Mouse (Mus musculus) heart, embryonic 10.5 days (tissue): ENCODE data around the gene Ky. TPM values are rescaled to one million over a fixed set of nuclear protein-coding genes. Genes with fewer than 3 reads are reported as not detected.

ENCODE experiments used
- DNase-seq: peaks from one replicate; pipeline ENCODE4 v3.0.0-alpha.2; 2017; ENCODE audit warnings: low spot score
- H3K27ac ChIP-seq: fragments of 300-500 bp; sonication (generic); 2 replicates; pipeline ENCODE4 v1.5.1; 2016; ENCODE audit warnings: mild to moderate bottlenecking
- H3K27me3 ChIP-seq: fragments of 300-500 bp; sonication (generic); 2 replicates; pipeline ENCODE4 v1.6.1; 2016; ENCODE audit warnings: mild to moderate bottlenecking; ENCODE audit not compliant: poor library complexity, insufficient read depth, severe bottlenecking
- H3K36me3 ChIP-seq: fragments of 300-500 bp; sonication (generic); 2 replicates; pipeline ENCODE4 v1.6.1; 2016; ENCODE audit warnings: mild to moderate bottlenecking, moderate library complexity
- H3K4me1 ChIP-seq: fragments of 300-500 bp; sonication (generic); 2 replicates; pipeline ENCODE4 v1.6.1; 2016; ENCODE audit warnings: mild to moderate bottlenecking
- H3K4me3 ChIP-seq: fragments of 300-500 bp; sonication (generic); 2 replicates; pipeline ENCODE4 v1.5.1; 2016; ENCODE audit warnings: mild to moderate bottlenecking, moderate library complexity
- H3K9me3 ChIP-seq: fragments of 300-500 bp; sonication (generic); 2 replicates; pipeline ENCODE4 v1.6.1; 2016; ENCODE audit warnings: mild to moderate bottlenecking, moderate library complexity
- WGBS: fragments of 180-500 bp; shearing (Covaris S2); methylation state at CpG from one replicate; pipeline ENCODE4 v1.1.7; 2016; 5-methylcytosine and 5-hydroxymethylcytosine counted together
- polyA plus RNA-seq: library from polyadenylated mRNA; unstranded; fragments of >200 nt; fragmentation: Nextera tagmentation; extraction: Ambion mirVana; gene quantifications from 2 replicates; pipeline ENCODE4 v1.2.1, GENCODE M21; 2016

Gene Ky
- polyA plus RNA-seq, 1 experiment from 2014 or later, result 0.21 TPM

GRCm38 (mm10) chr9:102495266-102495665 is 10.3 kb upstream of the Ky start:
- Histone ChIP-seq H3K27ac (no peak overlapping the region), H3K27me3 (peaks cover 57% of the 10 kb centered on the region), H3K4me3 (no peak overlapping the region), H3K9me3 (no peaks in the 10 kb centered on the region), H3K36me3 (no peaks in the 10 kb centered on the region), H3K4me1 (peaks cover 28% of the 10 kb centered on the region)
- 85% methylated on average over 4 of the region's 4 CpGs for WGBS
- no peak for DNase-seq

DNA sequence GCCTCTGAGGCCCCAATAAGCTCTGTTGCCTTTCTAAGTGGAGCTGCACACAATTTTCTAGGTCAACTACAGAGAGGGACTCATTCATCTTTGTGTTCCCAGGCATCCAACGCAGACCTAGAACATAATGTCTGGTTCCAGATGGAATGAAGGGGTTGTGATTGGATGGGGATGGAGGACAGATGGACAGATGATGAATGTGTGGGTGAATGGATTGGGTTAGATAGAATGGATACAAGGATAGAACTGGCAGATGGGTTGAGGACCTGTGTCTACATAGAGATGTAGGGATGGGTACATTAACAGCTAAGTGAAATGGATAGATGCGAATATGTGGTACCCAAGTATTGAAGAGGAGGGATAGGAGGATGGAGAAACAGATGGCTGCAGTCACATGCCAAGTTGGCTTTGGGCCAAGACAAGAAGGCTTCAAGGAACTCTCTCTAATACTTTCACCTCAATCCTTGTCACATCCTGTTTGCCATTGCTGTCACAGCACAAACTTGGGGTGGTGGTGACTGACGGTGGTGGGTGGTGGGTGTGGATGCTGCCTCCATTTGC is 9.0 kb upstream of the Ky start:
- H3K4me3 ChIP-seq, result no peak overlapping the region
- no peak overlapping the region for H3K27ac ChIP-seq
- peaks cover 28% of the 10 kb centered on the region for H3K4me1 ChIP-seq
- H3K9me3 ChIP-seq, result no peaks in the 10 kb centered on the region
- no peaks in the 10 kb centered on the region for H3K36me3 ChIP-seq
- 82% methylated on average over 3 of the region's 3 CpGs for WGBS
- H3K27me3 ChIP-seq, result peaks cover 52% of the 10 kb centered on the region
- DNase-seq, result no peak

GRCm38 (mm10) chr9:102497089-102497690 is 8.4 kb upstream of the Ky start:
- Histone ChIP-seq H3K27ac (no peak overlapping the region), H3K4me1 (peaks cover 25% of the 10 kb centered on the region), H3K27me3 (peaks cover 45% of the 10 kb centered on the region), H3K36me3 (no peaks in the 10 kb centered on the region), H3K9me3 (no peaks in the 10 kb centered on the region), H3K4me3 (no peak overlapping the region)
- no peak for DNase-seq
- 84% methylated on average over 9 of the region's 9 CpGs for WGBS

DNA sequence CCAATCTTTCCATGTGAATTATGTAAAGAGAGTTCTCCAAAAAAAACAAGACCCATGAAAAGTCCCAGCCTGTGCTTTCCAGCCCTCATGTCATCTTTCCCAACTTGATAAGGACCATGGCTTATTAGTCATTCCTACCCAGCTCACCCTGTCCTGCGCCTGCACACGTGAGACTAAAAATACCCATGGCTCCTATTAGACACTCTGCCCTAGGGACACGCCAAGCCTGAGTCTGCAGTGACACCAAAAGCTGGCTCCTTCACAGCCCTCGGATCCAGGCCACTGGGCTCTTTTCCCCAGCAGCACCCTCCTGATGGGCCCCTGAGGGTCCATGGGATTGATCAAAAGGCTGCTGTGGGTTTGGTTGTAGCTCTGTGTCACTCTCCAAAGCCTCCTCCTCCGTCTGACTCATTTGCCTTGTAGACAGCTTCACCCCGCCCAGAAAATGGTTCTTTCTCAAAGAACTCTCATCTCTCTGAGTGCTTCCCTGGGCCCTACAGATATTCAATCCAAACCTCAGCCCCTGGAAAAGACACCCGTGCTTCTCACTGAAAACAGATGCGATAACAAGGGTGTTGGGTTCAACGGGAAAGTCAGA is 7.6 kb upstream of the Ky start:
- 65% methylated on average over 9 of the region's 9 CpGs for WGBS
- no peak for DNase-seq
- no peaks in the 10 kb centered on the region for H3K36me3 ChIP-seq
- peaks cover 38% of the 10 kb centered on the region for H3K27me3 ChIP-seq
- no peaks in the 10 kb centered on the region for H3K9me3 ChIP-seq
- no peak overlapping the region for H3K4me3 ChIP-seq
- H3K4me1 ChIP-seq, result peaks cover 18% of the 10 kb centered on the region
- H3K27ac ChIP-seq, result no peak overlapping the region

GRCm38 (mm10) chr9:102498701-102499100 is 6.8 kb upstream of the Ky start:
- Histone ChIP-seq H3K27me3 (peaks cover 37% of the 10 kb centered on the region), H3K4me3 (no peak overlapping the region), H3K27ac (no peak overlapping the region), H3K36me3 (no peaks in the 10 kb centered on the region), H3K9me3 (no peaks in the 10 kb centered on the region), H3K4me1 (peaks cover 15% of the 10 kb centered on the region; the same call in 1 of the 2 replicates)
- DNase-seq, result no peak
- 83% methylated on average over 6 of the region's 6 CpGs for WGBS

- peaks cover 37% of the 10 kb centered on the region for H3K27me3 ChIP-seq
- H3K36me3 ChIP-seq, result no peaks in the 10 kb centered on the region
- H3K4me1 ChIP-seq, result peaks cover 15% of the 10 kb centered on the region; the same call in 1 of the 2 replicates
- WGBS, result 80% methylated on average over 4 of the region's 4 CpGs
- no peak overlapping the region for H3K27ac ChIP-seq
- H3K4me3 ChIP-seq, result no peak overlapping the region
- no peak for DNase-seq
- H3K9me3 ChIP-seq, result no peaks in the 10 kb centered on the region
Measured at GRCm38 (mm10) chr9:102499266-102499665, 6.3 kb upstream of the Ky start.

DNA sequence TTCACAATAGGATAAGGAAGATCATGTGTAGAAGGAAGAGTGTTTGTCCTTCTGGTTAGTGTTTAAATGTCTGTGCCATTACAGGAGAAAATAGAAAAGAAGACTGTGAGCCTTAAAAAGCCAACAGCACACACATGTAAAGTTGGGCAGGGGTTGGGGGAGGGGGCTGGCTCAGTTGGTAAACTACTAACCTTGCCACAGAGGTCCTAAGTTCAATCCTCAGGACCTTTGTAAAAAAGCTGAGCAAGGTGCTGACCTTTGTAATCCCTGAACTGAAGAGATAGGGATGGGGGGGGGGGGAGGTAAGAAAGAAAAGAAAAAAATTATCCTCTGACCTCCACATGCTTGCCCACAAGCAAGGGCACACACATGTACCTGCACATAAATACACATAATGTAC is 5.8 kb upstream of the Ky start:
- no peak for DNase-seq
- Histone ChIP-seq H3K9me3 (no peaks in the 10 kb centered on the region), H3K27ac (no peak overlapping the region), H3K4me1 (peaks cover 16% of the 10 kb centered on the region), H3K36me3 (no peaks in the 10 kb centered on the region), H3K4me3 (no peak overlapping the region), H3K27me3 (peaks cover 35% of the 10 kb centered on the region)

DNA sequence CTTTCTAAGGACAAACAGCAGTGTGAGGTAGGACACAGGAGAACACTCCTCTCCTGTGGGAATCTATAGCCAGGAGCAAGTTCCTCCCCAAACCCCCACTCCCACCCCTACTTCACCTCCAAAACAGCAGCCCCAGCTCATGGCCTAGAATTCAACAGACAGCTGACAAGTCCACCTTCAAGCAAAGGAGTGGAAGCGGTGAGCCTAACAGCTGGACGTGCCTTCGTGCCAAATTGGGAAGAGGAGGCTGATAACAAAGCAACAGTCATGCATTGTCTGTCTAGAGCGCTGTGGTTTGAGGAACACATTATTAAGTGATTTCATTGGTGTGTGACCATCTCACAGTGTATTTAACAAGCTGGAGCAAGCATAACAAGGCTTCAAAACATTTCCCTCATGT is 4.4 kb upstream of the Ky start:
- no peak for DNase-seq
- Histone ChIP-seq H3K4me1 (peaks cover 26% of the 10 kb centered on the region), H3K27ac (no peak overlapping the region), H3K27me3 (peaks cover 35% of the 10 kb centered on the region), H3K4me3 (no peak overlapping the region), H3K36me3 (no peaks in the 10 kb centered on the region), H3K9me3 (no peaks in the 10 kb centered on the region)
- WGBS, result 56% methylated on average over 4 of the region's 4 CpGs

DNA sequence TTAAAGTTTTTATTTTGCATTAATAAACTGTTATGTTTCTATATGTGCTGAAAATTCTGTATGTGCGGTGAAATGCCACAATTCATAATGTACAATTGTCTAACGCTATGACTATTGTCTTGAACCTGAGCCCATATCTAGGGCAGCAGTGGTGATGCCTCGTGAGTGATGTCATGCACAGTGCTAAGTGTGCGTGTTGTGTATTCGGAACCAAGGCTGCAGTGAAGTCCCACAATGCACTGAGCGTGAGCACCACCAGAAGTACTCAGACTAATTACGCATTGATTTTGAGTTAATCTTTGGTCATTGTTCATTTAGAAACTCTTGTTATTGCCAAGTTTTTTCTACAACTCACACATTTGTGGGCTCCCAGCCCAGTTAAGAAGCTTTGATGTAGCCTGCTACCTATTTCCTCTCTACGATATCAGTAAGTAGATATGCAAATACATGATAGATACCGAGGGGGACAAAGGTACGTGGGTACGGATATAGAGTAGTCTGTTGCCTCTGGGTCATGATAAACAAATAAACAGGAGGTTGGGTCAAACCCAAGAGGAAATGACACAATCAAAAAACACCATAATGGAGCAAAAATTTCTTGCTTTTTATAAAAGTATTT is 3.4 kb upstream of the Ky start:
- peaks cover 26% of the 10 kb centered on the region for H3K4me1 ChIP-seq
- WGBS, result 68% methylated on average over 11 of the region's 11 CpGs
- H3K27me3 ChIP-seq, result peaks cover 39% of the 10 kb centered on the region
- no peaks in the 10 kb centered on the region for H3K36me3 ChIP-seq
- no peaks in the 10 kb centered on the region for H3K9me3 ChIP-seq
- no peak overlapping the region for H3K4me3 ChIP-seq
- H3K27ac ChIP-seq, result no peak overlapping the region
- no peak for DNase-seq

DNA sequence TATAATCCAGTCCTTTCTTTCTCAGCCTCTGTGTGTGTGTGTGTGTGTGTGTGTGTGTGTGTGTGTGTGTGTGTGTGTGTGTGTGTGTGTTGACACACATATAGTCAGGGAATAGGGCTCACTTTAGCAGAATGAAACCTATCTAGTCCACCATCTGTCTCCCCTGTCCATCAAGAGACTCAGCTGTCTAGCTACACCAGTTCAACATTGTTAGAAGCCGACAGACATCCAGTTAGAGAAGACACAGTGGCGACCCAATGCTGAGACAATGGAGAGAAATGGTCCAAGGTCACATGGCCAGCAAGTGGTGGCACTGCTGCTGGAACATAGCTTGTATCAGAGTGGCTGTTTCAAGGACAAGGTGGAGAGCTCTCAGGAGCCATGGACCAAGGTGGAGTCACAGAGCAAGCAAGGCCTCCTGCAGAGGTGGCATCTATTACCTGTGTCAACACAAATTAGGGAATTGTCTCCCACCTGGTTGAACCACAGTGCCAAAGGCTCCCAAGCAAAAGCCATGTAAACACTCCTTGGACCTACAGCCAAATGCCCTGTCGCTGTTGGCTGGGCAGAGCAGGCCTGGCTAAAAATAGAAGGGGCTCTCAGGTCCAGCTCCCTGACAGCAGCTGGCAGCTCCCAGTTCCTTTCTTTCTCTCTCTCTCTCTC is 703 bp upstream of the Ky start:
- DNase-seq, result no peak
- Histone ChIP-seq H3K27ac (0 out of 2 replicates have a peak overlapping the region, but pooled peaks have one; percentile 18), H3K27me3 (peaks cover 66% of the 10 kb centered on the region)

GRCm38 (mm10) chr9:102508315-102508714 is 2.8 kb downstream of the Ky start:
- Histone ChIP-seq H3K27me3 (peaks cover 85% of the 10 kb centered on the region), H3K27ac (no peak overlapping the region), H3K9me3 (no peaks in the 10 kb centered on the region), H3K4me3 (no peak overlapping the region), H3K4me1 (peaks cover 19% of the 10 kb centered on the region), H3K36me3 (no peaks in the 10 kb centered on the region)
- DNase-seq, result no peak
- WGBS, result 85% methylated on average over 3 of the region's 3 CpGs

More for the DNA sequence above, 703 bp upstream of the Ky start:
- Histone ChIP-seq H3K9me3 (no peaks in the 10 kb centered on the region), H3K36me3 (no peaks in the 10 kb centered on the region), H3K4me3 (no peak overlapping the region), H3K4me1 (peaks cover 15% of the 10 kb centered on the region)
- 56% methylated on average over 3 of the region's 3 CpGs for WGBS

DNA sequence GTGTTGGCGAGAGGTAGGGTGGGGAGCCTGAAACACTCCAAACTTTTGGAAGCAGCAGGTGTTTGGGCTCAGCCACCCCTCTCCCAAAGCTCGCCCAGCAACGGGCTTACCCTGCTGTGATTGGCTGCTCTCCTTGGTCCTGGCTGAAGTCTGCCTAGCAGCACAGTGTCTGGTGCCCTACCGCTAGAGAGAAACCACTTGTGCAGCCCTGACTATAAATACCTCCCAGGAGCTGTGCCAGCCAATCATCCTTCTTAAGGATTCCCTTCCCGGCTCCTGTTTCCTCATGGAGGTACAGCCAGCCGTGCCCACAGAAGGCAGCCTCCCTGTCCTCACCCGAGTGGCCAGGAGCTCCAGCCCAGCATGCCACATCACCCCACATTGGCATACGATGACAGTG is 5.9 kb downstream of the Ky start:
- H3K36me3 ChIP-seq, result no peaks in the 10 kb centered on the region
- no peaks in the 10 kb centered on the region for H3K9me3 ChIP-seq
- peaks cover 4% of the 10 kb centered on the region for H3K4me1 ChIP-seq
- no peak overlapping the region for H3K27ac ChIP-seq
- H3K27me3 ChIP-seq, result peaks cover 80% of the 10 kb centered on the region
- WGBS, result 29% methylated on average over 8 of the region's 8 CpGs
- DNase-seq, result peak; percentile 87
- no peak overlapping the region for H3K4me3 ChIP-seq

- Histone ChIP-seq H3K27me3 (peaks cover 59% of the 10 kb centered on the region), H3K4me3 (no peak overlapping the region), H3K9me3 (no peaks in the 10 kb centered on the region), H3K36me3 (no peaks in the 10 kb centered on the region), H3K4me1 (peaks cover 4% of the 10 kb centered on the region; the same call in 1 of the 2 replicates), H3K27ac (no peak overlapping the region)
- DNase-seq, result no peak
- WGBS, result 70% methylated on average over 4 of the region's 4 CpGs
Measured at GRCm38 (mm10) chr9:102513578-102513977, 8.0 kb downstream of the Ky start.
